Mouse (Mus musculus) gastrocnemius, adult 8-10 months (tissue): ENCODE measurements around the gene Tcn2. TPM values are rescaled to one million over a fixed set of nuclear protein-coding genes. Genes with fewer than 3 reads are reported as not detected.

Source experiments
- DNase-seq, 2 experiments: peaks; one replicate each; pipeline ENCODE4 v3.0.0; 2022; ENCODE audit warnings: low spot score in 2 of 2
- total RNA-seq, 4 experiments: library from RNA; stranded (reverse); gene quantifications; 2 replicates each; pipeline ENCODE4 v1.2.4; 2022

The Tcn2 gene
- total RNA-seq, 4 experiments from 2014 or later, result 11.6 to 17.3 (median 13.2) TPM

DNA sequence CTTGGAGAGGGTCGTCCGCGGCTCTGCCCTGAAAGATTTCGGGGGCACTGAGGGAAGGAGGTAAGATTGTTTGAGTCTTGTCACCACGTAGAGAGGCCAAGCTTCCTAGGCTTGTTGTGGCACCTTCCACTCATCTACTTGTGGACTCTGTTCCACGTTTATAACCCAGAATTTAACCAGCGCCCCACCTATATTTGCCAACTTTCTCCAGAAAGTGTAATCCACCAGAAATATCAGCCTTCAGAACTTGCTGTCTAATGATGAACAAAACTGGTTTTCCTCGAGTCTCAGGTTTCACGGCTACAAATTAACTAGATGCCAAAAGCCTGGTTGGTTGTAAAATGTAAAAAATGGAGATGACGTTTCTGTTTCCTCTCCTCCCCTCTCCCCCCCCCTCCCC, 36.5 kb downstream of the Tcn2 start:
- no peak for DNase-seq

DNA sequence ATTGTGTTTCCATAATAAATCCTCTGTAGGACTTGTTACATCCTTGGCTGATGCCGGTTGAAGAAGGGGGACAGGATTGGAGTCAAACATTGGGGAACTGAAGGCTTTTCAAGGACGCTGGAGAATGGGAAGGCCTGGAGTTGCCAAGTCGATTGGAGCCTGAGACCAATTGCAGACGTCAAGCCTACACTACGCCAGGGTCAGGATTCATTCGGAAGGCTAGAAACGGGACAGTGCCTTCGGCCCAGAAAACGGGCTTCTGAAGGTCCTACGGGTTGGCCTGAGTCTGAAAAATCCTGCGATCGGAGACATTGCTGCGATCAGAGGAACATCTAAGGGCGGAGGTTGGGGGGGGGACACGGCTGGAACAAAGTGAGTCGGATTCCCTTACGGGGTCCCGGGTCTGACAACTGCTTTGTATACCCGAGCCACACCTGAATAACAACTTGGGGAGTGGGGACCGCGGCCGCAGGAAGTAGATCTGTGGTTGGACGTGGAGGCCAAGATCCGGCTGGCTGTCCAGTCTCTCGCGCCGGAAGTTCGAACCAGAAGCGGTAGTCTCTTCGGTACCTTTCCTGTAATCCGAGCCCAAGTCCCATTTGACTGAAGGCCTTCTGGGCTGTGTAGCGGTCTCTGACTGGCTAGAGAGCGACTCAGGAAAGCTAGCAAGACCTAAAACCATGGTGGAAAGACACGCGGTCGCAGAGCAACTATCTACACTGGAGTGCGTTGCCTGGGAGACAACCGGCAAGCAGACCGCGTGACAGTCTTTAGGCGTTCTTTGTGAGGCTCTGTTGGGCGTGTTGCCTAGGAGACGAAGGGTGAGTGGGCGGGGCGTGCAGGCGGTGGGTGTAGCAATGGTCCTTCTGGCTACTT, 37.3 kb downstream of the Tcn2 start, which contains the start of the genes 4921536K21Rik and Dusp18:
TSS of gene 4921536K21Rik (minus strand) at position 693 of the 876 bp plus-strand sequence.
TSS of gene Dusp18 (plus strand) at position 835 of the 876 bp plus-strand sequence.
- DNase-seq, result peak; percentile 82

- DNase-seq, result no peak
These were observed 38.0 kb downstream of the Tcn2 start for GRCm38 (mm10) chr11:3893970-3894369.

DNA sequence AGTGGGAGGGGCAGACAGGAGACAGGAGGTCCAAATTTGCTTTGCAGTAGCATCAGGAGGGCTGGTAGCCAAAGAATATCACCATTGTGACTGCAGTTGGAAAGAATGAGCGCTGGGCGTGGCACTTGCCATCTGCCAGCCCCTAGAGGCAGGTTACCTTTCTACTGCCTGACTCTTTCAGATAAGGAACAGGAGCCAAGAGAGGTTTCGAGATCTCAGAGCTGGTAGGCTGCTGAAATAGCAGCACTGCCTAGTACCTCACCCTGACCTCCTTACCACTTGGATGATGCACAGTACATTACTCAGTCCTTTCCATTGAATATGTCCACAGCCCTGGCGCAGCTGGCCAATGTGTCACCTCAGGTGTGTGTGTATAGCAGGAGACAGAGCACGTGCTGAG, 44.6 kb downstream of the Tcn2 start:
- DNase-seq, result no peak

GRCm38 (mm10) chr11:3883711-3884110, 48.2 kb downstream of the Tcn2 start:
- DNase-seq, result no peak

GRCm38 (mm10) chr11:3879836-3880235, 52.1 kb downstream of the Tcn2 start:
- DNase-seq, result peak; percentile 59

DNA sequence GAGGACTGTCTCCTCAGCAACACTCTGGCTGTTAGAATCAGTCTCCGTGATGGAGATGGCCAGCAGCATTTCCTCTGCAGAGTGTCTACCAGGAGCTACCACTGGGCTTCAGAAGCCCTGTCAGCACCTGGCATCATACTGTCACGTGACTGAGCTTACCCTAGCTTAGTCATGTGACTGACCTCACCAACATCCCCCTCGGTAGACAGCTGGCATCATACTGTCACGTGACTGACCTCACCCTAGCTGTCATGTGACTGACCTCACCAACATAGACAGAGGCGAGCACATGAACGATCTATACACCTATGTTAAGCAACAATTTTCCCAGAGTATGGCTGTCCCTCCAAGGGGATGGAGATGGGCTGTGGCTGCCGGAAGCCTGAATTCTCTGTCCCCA, 53.3 kb downstream of the Tcn2 start:
- no peak for DNase-seq

GRCm38 (mm10) chr11:3876419-3876818, 55.5 kb downstream of the Tcn2 start:
- no peak for DNase-seq

Other genes with a start within 250 kb of the Tcn2 start
- 1 to 10 TPM in 2 of 4 experiments, under 1 TPM in 2; 0.75 to 1.6 (median 1.0) TPM for gene Osbp2, start 68.3 kb downstream of the Tcn2 start, total RNA-seq
- gene 4921536K21Rik, start 37.1 kb downstream of the Tcn2 start, total RNA-seq, result under 1 TPM; 0.11 to 0.36 (median 0.15) TPM
- gene Dusp18, start 36.9 kb downstream of the Tcn2 start, total RNA-seq, result 10 to 100 TPM in 3 of 4 experiments, 1 to 10 TPM in 1; 7.3 to 18.4 (median 14.0) TPM
- 10 to 100 TPM; 19.5 to 24.6 (median 21.4) TPM for gene Slc35e4, start 17.5 kb downstream of the Tcn2 start, total RNA-seq
- 10 to 100 TPM; 25.1 to 33.5 (median 29.8) TPM for gene Pes1, start 31.8 kb upstream of the Tcn2 start, total RNA-seq
- not detected for gene 4930556J24Rik, start 44.6 kb upstream of the Tcn2 start, total RNA-seq
- gene Gal3st1, start 51.5 kb upstream of the Tcn2 start, total RNA-seq, result under 1 TPM in 2 of 4 experiments, not detected in 2; 0.24 to 0.31 TPM
- not detected for gene Sec14l4, start 99.3 kb upstream of the Tcn2 start, total RNA-seq
- not detected for gene Sec14l3, start 132.7 kb upstream of the Tcn2 start, total RNA-seq
- gene Mtfp1, start 163.3 kb upstream of the Tcn2 start, total RNA-seq, result 10 to 100 TPM; 37.5 to 49.4 (median 44.0) TPM
- under 1 TPM in 3 of 4 experiments, not detected in 1; 0.11 to 0.46 (median 0.24) TPM for gene Sec14l2, start 191.3 kb upstream of the Tcn2 start, total RNA-seq
- 1 to 10 TPM; 2.9 to 4.4 (median 4.0) TPM for gene Rnf215, start 203.0 kb upstream of the Tcn2 start, total RNA-seq
- 1 to 10 TPM; 1.7 to 2.5 (median 2.2) TPM for gene Ccdc157, start 228.1 kb upstream of the Tcn2 start, total RNA-seq
- 10 to 100 TPM; 11.3 to 15.6 (median 12.2) TPM for gene Sf3a1, start 228.2 kb upstream of the Tcn2 start, total RNA-seq